Mouse (Mus musculus) limb, embryonic 13.5 days (tissue): ENCODE measurements around the gene Olfr1423. TPM values are rescaled to one million over a fixed set of nuclear protein-coding genes. Genes with fewer than 3 reads are reported as not detected.
"Not testable (repeated sequence)": the region's sequence is repeated elsewhere in the genome, so short reads cannot be mapped to it uniquely, and the experiment has no call there.

Experiments used
- ATAC-seq: fragments of 200-750 bp; cut with Nextera tagmentation; 2 replicates; pipeline ENCODE4 v1.8.0; 2017; ENCODE audit warnings: low read depth, moderate number of reproducible peaks, moderate TSS enrichment; ENCODE audit not compliant: low FRiP score
- H3K27ac ChIP-seq: fragments of 300-500 bp; sonication (generic); 2 replicates; pipeline ENCODE4 v1.5.1; 2015; ENCODE audit warnings: inconsistent platforms, mild to moderate bottlenecking, moderate library complexity
- H3K27me3 ChIP-seq: fragments of 300-500 bp; sonication (generic); 2 replicates; pipeline ENCODE4 v1.6.1; 2015; ENCODE audit warnings: mild to moderate bottlenecking, inconsistent platforms
- H3K36me3 ChIP-seq: fragments of 300-500 bp; sonication (generic); 2 replicates; pipeline ENCODE4 v1.6.1; 2015; ENCODE audit warnings: inconsistent platforms, mild to moderate bottlenecking, moderate library complexity
- H3K4me1 ChIP-seq: fragments of 300-500 bp; sonication (generic); 2 replicates; pipeline ENCODE4 v1.6.1; 2015; ENCODE audit warnings: inconsistent platforms
- H3K4me2 ChIP-seq: fragments of 300-500 bp; sonication (generic); replicated peaks from 2 replicates; pipeline ENCODE4 v1.6.1; 2015; ENCODE audit warnings: inconsistent platforms, mild to moderate bottlenecking, moderate library complexity
- H3K4me3 ChIP-seq: fragments of 300-500 bp; sonication (generic); 2 replicates; pipeline ENCODE4 v1.5.1; 2015; ENCODE audit warnings: moderate library complexity, mild to moderate bottlenecking, inconsistent platforms
- H3K9ac ChIP-seq: fragments of 300-500 bp; sonication (generic); 2 replicates; pipeline ENCODE4 v1.6.1; 2015; ENCODE audit warnings: mild to moderate bottlenecking, inconsistent platforms
- H3K9me3 ChIP-seq: fragments of 300-500 bp; sonication (generic); 2 replicates; pipeline ENCODE4 v1.6.1; 2016; ENCODE audit warnings: inconsistent platforms
- WGBS: fragments of 180-500 bp; shearing (Covaris S2); methylation state at CpG from one replicate; pipeline ENCODE4 v1.1.7; 2015; 5-methylcytosine and 5-hydroxymethylcytosine counted together
- polyA plus RNA-seq: library from polyadenylated mRNA; unstranded; fragments of >200 nt; fragmentation: Nextera tagmentation; extraction: Ambion mirVana; gene quantifications from 2 replicates; pipeline ENCODE4 v1.2.1, GENCODE M21; 2015

The Olfr1423 gene
- not detected in 2 replicates for polyA plus RNA-seq

DNA sequence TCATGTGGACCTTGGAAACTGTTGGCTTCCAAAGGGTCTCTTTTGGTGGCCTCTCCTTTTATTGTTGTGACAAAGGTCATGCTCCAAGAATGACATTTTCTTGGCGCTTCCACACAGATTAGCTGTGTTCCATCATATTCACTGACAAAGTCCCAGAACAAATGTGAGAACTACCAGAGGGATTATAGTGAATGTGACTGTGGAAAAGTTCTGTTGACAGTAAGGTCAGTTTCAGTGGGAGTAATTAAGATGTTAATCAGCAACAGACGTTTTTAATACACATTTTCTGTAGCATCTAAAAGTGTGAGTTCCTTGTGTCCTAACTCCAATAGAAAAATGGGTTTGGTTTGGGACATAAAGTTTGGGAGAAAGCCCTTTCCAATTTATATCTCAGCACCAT, at the start of gene Olfr1423:
Olfr1423 (minus strand) TSS at position 101 of the 400 bp plus-strand sequence.
- no peak within 1 kb of the TSS for H3K4me3 ChIP-seq
- no peak within 1 kb of the TSS for H3K27ac ChIP-seq
- no peaks in the 10 kb centered on the region for H3K36me3 ChIP-seq
- H3K27me3 ChIP-seq = no peaks in the 10 kb centered on the region
- H3K4me2 ChIP-seq = no peak within 1 kb of the TSS
- WGBS = 55% methylated on average over 2 of the region's 2 CpGs
- H3K4me1 ChIP-seq = no peaks in the 10 kb centered on the region
- H3K9ac ChIP-seq = no peak within 1 kb of the TSS
- ATAC-seq = no peak
- 0 out of 2 replicates have a peak, but pooled peaks cover 3% of the 10 kb centered on the region for H3K9me3 ChIP-seq

- H3K27ac ChIP-seq, H3K9me3 ChIP-seq, ATAC-seq, H3K36me3 ChIP-seq, H3K27me3 ChIP-seq, H3K4me3 ChIP-seq, H3K9ac ChIP-seq, H3K4me2 ChIP-seq, H3K4me1 ChIP-seq: not testable (repeated sequence)
- WGBS = 79% methylated on average over 4 of the region's 4 CpGs
Observed at GRCm38 (mm10) chr19:12077631-12078030, 36.5 kb upstream of the Olfr1423 start, which contains the start of gene Olfr1425. Olfr1425 (minus strand) TSS chr19:12077731.

GRCm38 (mm10) chr19:12069546-12069945, 28.4 kb upstream of the Olfr1423 start:
- H3K4me2 ChIP-seq, ATAC-seq, H3K9me3 ChIP-seq, H3K36me3 ChIP-seq, H3K9ac ChIP-seq, H3K27me3 ChIP-seq, H3K27ac ChIP-seq, H3K4me3 ChIP-seq, H3K4me1 ChIP-seq: not testable (repeated sequence)
- WGBS = 83% methylated on average over 1 of the region's 1 CpGs

GRCm38 (mm10) chr19:12067806-12068205, 26.7 kb upstream of the Olfr1423 start:
- not testable (repeated sequence) for H3K4me1 ChIP-seq, H3K4me3 ChIP-seq, H3K9me3 ChIP-seq, H3K36me3 ChIP-seq, ATAC-seq, H3K27ac ChIP-seq, H3K27me3 ChIP-seq, H3K4me2 ChIP-seq, H3K9ac ChIP-seq
- 64% methylated on average over 1 of the region's 1 CpGs for WGBS

GRCm38 (mm10) chr19:12062582-12062981, 21.5 kb upstream of the Olfr1423 start, which contains the start of gene Olfr1424:
Olfr1424 (minus strand) TSS chr19:12062682.
- H3K4me2 ChIP-seq, H3K4me1 ChIP-seq, H3K9ac ChIP-seq, ATAC-seq, H3K9me3 ChIP-seq, H3K27ac ChIP-seq, H3K27me3 ChIP-seq, H3K4me3 ChIP-seq, H3K36me3 ChIP-seq: not testable (repeated sequence)
- WGBS = 76% methylated on average over 1 of the region's 1 CpGs

DNA sequence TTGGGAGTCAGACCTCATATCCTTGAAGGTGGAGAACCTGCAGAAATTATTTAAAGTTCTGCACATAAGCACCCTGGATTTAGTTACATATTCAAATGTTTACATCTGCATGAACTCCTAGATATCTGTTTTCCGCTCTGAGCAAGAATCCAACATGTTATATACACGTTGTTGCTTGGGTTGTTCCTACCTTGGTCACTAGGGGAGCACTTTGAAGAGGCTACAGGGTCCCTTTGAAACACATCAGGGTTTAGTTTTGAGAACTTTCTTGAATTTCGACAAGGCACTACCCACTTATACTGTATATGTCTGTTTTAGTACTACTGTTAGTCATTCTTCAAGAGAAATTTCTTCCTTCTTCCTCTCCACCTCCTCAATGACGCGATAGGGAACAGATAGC, 2.0 kb upstream of the Olfr1423 start:
- H3K4me3 ChIP-seq = no peak overlapping the region
- H3K27me3 ChIP-seq = no peaks in the 10 kb centered on the region
- 94% methylated on average over 5 of the region's 5 CpGs for WGBS
- H3K4me2 ChIP-seq = no peak overlapping the region
- no peaks in the 10 kb centered on the region for H3K36me3 ChIP-seq
- no peak overlapping the region for H3K9ac ChIP-seq
- H3K27ac ChIP-seq = no peak overlapping the region
- 0 out of 2 replicates have a peak, but pooled peaks cover 3% of the 10 kb centered on the region for H3K9me3 ChIP-seq
- ATAC-seq = no peak
- H3K4me1 ChIP-seq = no peaks in the 10 kb centered on the region

- Histone ChIP-seq H3K36me3 (no peaks in the 10 kb centered on the region), H3K4me3 (no peak overlapping the region), H3K9ac (no peak overlapping the region), H3K27ac (no peak overlapping the region), H3K27me3 (no peaks in the 10 kb centered on the region), H3K9me3 (no peaks in the 10 kb centered on the region), H3K4me1 (no peaks in the 10 kb centered on the region), H3K4me2 (no peak overlapping the region)
- ATAC-seq = no peak
Observed at GRCm38 (mm10) chr19:12037727-12038126, 3.4 kb downstream of the Olfr1423 start.

GRCm38 (mm10) chr19:12026606-12027005, 14.5 kb downstream of the Olfr1423 start:
- Histone ChIP-seq H3K9ac (no peak overlapping the region), H3K27me3 (no peaks in the 10 kb centered on the region), H3K36me3 (no peaks in the 10 kb centered on the region), H3K27ac (no peak overlapping the region), H3K4me2 (no peak overlapping the region), H3K9me3 (no peaks in the 10 kb centered on the region), H3K4me3 (no peak overlapping the region), H3K4me1 (no peaks in the 10 kb centered on the region)
- 75% methylated on average over 2 of the region's 2 CpGs for WGBS
- ATAC-seq = no peak

- no peaks in the 10 kb centered on the region for H3K4me1 ChIP-seq
- 88% methylated on average over 3 of the region's 3 CpGs for WGBS
- H3K27me3 ChIP-seq = no peaks in the 10 kb centered on the region
- ATAC-seq = no peak
- H3K36me3 ChIP-seq = no peaks in the 10 kb centered on the region
- no peak overlapping the region for H3K4me2 ChIP-seq
- H3K9me3 ChIP-seq = no peaks in the 10 kb centered on the region
- no peak overlapping the region for H3K27ac ChIP-seq
- H3K4me3 ChIP-seq = no peak overlapping the region
- H3K9ac ChIP-seq = no peak overlapping the region
Observed at GRCm38 (mm10) chr19:12025333-12025732, 15.8 kb downstream of the Olfr1423 start.

DNA sequence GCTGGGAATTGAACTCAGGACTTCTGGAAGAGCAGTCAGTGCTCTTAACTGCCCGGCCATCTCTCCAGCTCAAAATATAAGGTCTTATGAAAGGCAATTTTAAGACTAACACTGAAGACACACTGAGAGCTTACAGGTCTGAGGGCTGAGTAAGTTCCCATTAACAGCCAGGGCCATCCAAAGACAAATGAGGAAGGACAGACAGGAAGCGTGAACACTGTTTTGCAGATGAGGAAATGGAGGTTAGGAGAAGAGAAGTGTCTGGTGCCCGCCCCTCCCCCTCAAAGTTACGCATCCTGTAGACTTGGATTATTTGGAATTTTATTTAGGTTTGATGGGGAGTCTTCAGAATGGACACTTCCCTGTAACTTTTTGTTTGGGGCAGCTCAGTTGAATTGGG, 17.0 kb downstream of the Olfr1423 start:
- Histone ChIP-seq H3K4me1 (no peaks in the 10 kb centered on the region), H3K9ac (no peak overlapping the region), H3K4me2 (no peak overlapping the region), H3K36me3 (no peaks in the 10 kb centered on the region), H3K9me3 (no peaks in the 10 kb centered on the region), H3K4me3 (no peak overlapping the region), H3K27me3 (no peaks in the 10 kb centered on the region), H3K27ac (no peak overlapping the region)
- 80% methylated on average over 4 of the region's 4 CpGs for WGBS
- no peak for ATAC-seq

GRCm38 (mm10) chr19:12016192-12016591, 24.9 kb downstream of the Olfr1423 start:
- Histone ChIP-seq H3K36me3 (no peaks in the 10 kb centered on the region), H3K9ac (no peak overlapping the region), H3K9me3 (no peaks in the 10 kb centered on the region), H3K4me3 (no peak overlapping the region), H3K4me2 (no peak overlapping the region), H3K27ac (no peak overlapping the region), H3K4me1 (no peaks in the 10 kb centered on the region), H3K27me3 (no peaks in the 10 kb centered on the region)
- no peak for ATAC-seq
- 88% methylated on average over 4 of the region's 4 CpGs for WGBS

DNA sequence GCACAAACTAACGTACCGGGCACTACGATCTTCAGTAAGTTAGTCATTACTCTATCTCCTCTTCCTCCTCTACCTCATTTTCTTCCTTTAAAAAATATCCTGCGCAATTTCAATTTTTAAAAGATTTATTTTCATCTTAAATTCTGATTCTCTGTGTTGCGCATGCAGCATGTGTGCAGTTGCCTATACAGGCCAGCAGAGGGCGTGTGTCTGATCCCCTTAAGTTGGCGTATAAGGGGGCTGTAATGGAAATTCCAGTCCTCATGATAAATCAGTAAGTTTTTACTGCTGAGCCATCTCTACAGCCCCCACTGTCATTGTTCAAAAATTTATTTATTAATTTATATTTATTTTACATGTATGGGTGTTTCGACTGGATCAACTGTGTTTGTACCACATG, 25.4 kb downstream of the Olfr1423 start:
- no peak overlapping the region for H3K27ac ChIP-seq
- ATAC-seq = no peak
- H3K36me3 ChIP-seq = no peaks in the 10 kb centered on the region
- H3K27me3 ChIP-seq = no peaks in the 10 kb centered on the region
- H3K4me3 ChIP-seq = no peak overlapping the region
- 71% methylated on average over 8 of the region's 8 CpGs for WGBS
- H3K9ac ChIP-seq = no peak overlapping the region
- no peaks in the 10 kb centered on the region for H3K4me1 ChIP-seq
- no peak overlapping the region for H3K4me2 ChIP-seq
- H3K9me3 ChIP-seq = no peaks in the 10 kb centered on the region

GRCm38 (mm10) chr19:12013228-12013627, 27.9 kb downstream of the Olfr1423 start:
- no peak overlapping the region for H3K27ac ChIP-seq
- 0% methylated on average over 12 of the region's 12 CpGs for WGBS
- peak overlapping the region; percentile 54 for H3K9ac ChIP-seq
- no peaks in the 10 kb centered on the region for H3K27me3 ChIP-seq
- peak overlapping the region; percentile 68 for H3K4me3 ChIP-seq
- peak overlapping the region; percentile 70 for H3K4me2 ChIP-seq
- no peaks in the 10 kb centered on the region for H3K36me3 ChIP-seq
- no peaks in the 10 kb centered on the region for H3K9me3 ChIP-seq
- ATAC-seq = no peak
- no peaks in the 10 kb centered on the region for H3K4me1 ChIP-seq
